Mouse (Mus musculus) C2C12 (cell line): ENCODE results near the gene Wdfy3. TPM values are rescaled to one million over a fixed set of nuclear protein-coding genes. Genes with fewer than 3 reads are reported as not detected.

ENCODE experiments used
- H3K27me3 ChIP-seq: one replicate; pipeline ENCODE4 v1.6.1; 2011; ENCODE audit not compliant: control insufficient read depth, insufficient read depth, insufficient read length
- H3K36me3 ChIP-seq: one replicate; pipeline ENCODE4 v1.6.1; 2011; ENCODE audit not compliant: control insufficient read depth, insufficient read depth
- H3K4me3 ChIP-seq: one replicate; pipeline ENCODE4 v1.5.1; 2011; ENCODE audit warnings: mild to moderate bottlenecking, control low read depth; ENCODE audit not compliant: poor library complexity, insufficient read depth, severe bottlenecking
- H3K79me2 ChIP-seq: one replicate; pipeline ENCODE4 v1.6.1; 2011; ENCODE audit not compliant: control insufficient read depth, insufficient read depth
- H3K79me3 ChIP-seq: one replicate; pipeline ENCODE4 v1.6.1; 2011; ENCODE audit warnings: low read depth, control low read depth
- H3ac ChIP-seq: one replicate; pipeline ENCODE3; 2011; ENCODE audit warnings: low read depth; ENCODE audit not compliant: control insufficient read depth, insufficient read length
- CEBPB ChIP-seq: IDR thresholded peaks from one replicate; pipeline ENCODE4 v1.6.1; 2011; ENCODE audit warnings: low read depth, mild to moderate bottlenecking, control low read depth, moderate library complexity
- CTCF ChIP-seq: IDR thresholded peaks from one replicate; pipeline ENCODE4 v1.5.1; 2011; ENCODE audit not compliant: control insufficient read depth, insufficient read depth, insufficient read length
- FOSL1 ChIP-seq: IDR thresholded peaks from one replicate; pipeline ENCODE4 v1.8.0; 2011; ENCODE audit warnings: mild to moderate bottlenecking, low read length; ENCODE audit not compliant: poor library complexity, insufficient read depth, severe bottlenecking
- MAX ChIP-seq: IDR thresholded peaks from one replicate; pipeline ENCODE4 v1.6.1; 2011; ENCODE audit warnings: mild to moderate bottlenecking, control low read depth
- MYOD1 ChIP-seq: IDR thresholded peaks from one replicate; pipeline ENCODE4 v1.6.1; 2011; ENCODE audit warnings: low read depth; ENCODE audit not compliant: control insufficient read depth, insufficient read length
- MYOG ChIP-seq: IDR thresholded peaks from one replicate; pipeline ENCODE4 v1.6.1; 2011; ENCODE audit not compliant: control insufficient read depth, insufficient read length; ENCODE audit errors: extremely low read depth
- USF1 ChIP-seq: IDR thresholded peaks from one replicate; pipeline ENCODE4 v1.6.1; 2011; ENCODE audit warnings: low read depth, mild to moderate bottlenecking, control low read depth, moderate library complexity
- polyA plus RNA-seq: library from polyadenylated mRNA; unstranded; fragments of >200 nt; fragmentation: generic; extraction: Trizol; gene quantifications from one replicate; pipeline ENCODE4 v1.2.1, GENCODE M21; 2012; ENCODE audit warnings: missing spikeins

Wdfy3 gene
- polyA plus RNA-seq, 1 experiment: 10.7 TPM

DNA sequence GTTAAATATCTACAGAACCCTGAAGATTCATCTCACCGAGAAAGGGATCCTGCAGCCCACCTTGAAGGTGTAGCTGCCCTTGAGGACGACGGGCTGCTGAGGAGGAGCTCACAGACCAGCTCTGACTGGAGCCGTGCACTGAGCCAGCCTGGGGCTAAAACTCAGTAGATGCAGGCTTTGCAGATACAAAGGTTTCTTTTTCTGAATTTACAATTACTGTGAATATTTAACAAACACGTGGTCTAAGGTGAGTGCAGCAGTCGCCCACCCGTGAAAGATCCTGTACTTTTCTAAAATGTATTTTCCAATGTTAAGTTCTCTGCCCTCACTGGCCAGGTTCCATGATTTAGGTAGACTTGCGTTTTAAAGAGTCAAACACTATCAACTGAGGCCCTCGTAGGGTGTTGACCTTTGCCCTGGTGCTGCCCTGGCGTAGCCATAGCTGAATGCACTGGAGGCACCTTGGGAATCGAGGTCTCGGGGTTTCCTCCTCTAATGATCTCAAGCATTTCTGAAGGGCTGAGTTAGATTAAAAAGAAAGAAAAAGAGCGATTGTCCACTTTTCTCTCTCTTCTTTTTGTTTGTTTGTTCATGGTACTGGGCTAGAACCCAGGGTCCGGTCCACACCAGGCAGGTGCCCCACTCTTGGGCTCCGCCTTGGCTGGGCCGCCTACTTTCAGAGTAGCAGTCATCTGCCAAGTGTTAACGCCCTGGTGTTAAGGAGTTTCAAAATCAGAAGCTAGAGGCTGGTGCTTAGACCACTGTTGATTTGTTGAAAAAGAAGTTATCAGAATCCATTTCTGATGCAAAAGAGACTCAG, 248.0 kb downstream of the Wdfy3 start:
- Histone ChIP-seq H3K27me3 (peaks cover 15% of the 10 kb centered on the region), H3K4me3 (no peak overlapping the region), H3ac (no peak overlapping the region), H3K36me3 (no peaks in the 10 kb centered on the region), H3K79me3 (no peaks in the 10 kb centered on the region), H3K79me2 (no peaks in the 10 kb centered on the region)
- TF ChIP-seq FOSL1: no peak
- no peak for TF ChIP-seq USF1
- no peak for TF ChIP-seq CEBPB
- no peak for TF ChIP-seq MYOD1
- TF ChIP-seq MAX: no peak
- no peak for TF ChIP-seq CTCF
- TF ChIP-seq MYOG: no peak

DNA sequence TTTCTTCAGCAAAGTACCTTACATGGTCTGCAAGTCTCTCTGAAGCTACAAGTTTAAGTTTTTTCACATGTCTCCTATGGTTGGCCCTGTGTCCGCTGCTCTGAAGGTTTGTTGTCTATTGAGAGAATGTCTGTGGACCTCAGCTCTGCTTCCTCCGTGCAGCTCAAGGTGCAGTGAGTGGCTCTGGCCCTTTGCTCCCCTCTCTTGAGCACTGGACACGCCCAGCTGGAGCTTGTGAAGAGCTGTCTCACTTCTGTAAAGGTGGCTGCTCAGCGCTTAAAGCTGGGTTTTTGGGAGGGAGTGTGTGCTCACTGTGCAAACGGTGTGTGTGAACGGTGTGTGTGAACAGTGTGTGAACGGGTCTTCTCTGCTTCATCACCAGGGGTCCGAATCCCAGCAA, 248.7 kb downstream of the Wdfy3 start:
- no peak overlapping the region for H3ac ChIP-seq
- H3K79me2 ChIP-seq: no peaks in the 10 kb centered on the region
- no peak overlapping the region for H3K4me3 ChIP-seq
- H3K79me3 ChIP-seq: no peaks in the 10 kb centered on the region
- no peaks in the 10 kb centered on the region for H3K36me3 ChIP-seq
- H3K27me3 ChIP-seq: peaks cover 18% of the 10 kb centered on the region
- TF ChIP-seq CEBPB: no peak
- TF ChIP-seq USF1: no peak
- TF ChIP-seq MYOG: no peak
- no peak for TF ChIP-seq MAX
- TF ChIP-seq MYOD1: no peak
- TF ChIP-seq CTCF: no peak
- TF ChIP-seq FOSL1: no peak

DNA sequence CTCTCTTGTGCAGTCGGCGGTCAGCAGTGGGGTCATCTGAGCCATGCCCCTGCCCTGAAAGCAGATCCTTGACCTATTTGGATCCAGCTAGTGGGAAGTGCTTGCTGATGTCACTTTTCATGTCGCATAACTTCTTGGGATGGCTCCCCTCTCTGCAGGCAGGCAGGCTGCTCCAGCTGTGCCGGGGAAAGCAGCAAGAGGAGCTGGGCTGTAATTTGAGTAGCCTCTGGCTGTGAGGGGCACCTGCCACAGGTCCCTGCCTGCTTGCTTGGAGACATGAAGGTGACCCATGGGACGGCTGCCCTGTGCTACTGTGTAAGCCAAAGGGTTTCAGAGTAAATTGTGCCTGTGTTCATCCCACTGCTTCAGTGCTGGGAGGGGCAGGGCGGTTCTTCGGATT, 249.9 kb downstream of the Wdfy3 start:
- no peak overlapping the region for H3K4me3 ChIP-seq
- H3K36me3 ChIP-seq: no peaks in the 10 kb centered on the region
- TF ChIP-seq MYOD1 (no peak), CTCF (no peak), USF1 (no peak), FOSL1 (no peak), CEBPB (no peak), MYOG (no peak), MAX (no peak)
- H3K27me3 ChIP-seq: peaks cover 17% of the 10 kb centered on the region
- H3ac ChIP-seq: no peak overlapping the region
- no peaks in the 10 kb centered on the region for H3K79me3 ChIP-seq
- no peaks in the 10 kb centered on the region for H3K79me2 ChIP-seq

DNA sequence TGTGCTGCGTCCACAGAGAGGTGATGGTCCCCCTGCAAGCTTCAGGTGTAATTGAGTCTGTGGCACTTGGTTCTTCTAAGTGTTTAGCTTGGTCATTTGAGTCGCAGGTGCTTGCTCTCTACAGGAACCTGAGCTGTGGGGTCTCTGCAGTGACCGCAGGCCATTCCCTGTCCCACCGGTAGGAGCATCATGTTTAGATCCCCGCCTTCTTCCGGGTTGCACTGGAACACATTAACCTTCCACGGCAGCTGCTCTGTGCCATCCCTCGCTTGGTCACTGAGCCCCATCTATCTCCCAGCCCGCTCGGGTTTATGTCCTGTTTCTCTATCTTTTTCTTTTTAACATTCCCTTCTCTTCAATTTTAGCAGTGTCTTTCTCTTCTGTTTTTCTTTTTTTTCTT, 250.5 kb downstream of the Wdfy3 start:
- H3ac ChIP-seq: no peak overlapping the region
- H3K36me3 ChIP-seq: no peaks in the 10 kb centered on the region
- no peak for TF ChIP-seq CEBPB
- no peaks in the 10 kb centered on the region for H3K79me3 ChIP-seq
- H3K27me3 ChIP-seq: peaks cover 17% of the 10 kb centered on the region
- no peak overlapping the region for H3K4me3 ChIP-seq
- H3K79me2 ChIP-seq: no peaks in the 10 kb centered on the region

DNA sequence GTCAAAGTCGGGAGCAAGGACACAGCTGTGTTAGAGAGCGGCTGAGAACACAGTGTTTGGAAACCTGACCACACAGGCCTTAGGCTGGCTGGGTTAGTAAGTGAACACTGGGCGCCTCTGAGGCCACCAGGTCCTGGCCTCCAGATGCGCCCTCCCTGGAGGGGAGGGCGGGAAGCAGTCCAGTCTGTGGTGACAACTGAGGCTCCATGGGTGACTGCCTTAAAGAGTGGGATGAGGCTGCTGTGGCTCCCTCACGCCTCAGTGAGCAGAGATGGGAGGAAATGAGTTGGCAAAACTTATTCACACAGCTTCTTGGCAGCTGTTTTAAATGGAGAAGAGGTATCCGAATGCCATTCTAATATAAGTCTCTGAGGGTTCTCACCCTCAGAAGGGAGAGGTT, 252.9 kb downstream of the Wdfy3 start:
- no peaks in the 10 kb centered on the region for H3K79me3 ChIP-seq
- H3ac ChIP-seq: no peak overlapping the region
- no peaks in the 10 kb centered on the region for H3K36me3 ChIP-seq
- no peak overlapping the region for H3K4me3 ChIP-seq
- peaks cover 29% of the 10 kb centered on the region for H3K27me3 ChIP-seq
- H3K79me2 ChIP-seq: no peaks in the 10 kb centered on the region
- TF ChIP-seq CTCF: no peak
- TF ChIP-seq MAX: no peak
- no peak for TF ChIP-seq MYOD1
- no peak for TF ChIP-seq FOSL1
- TF ChIP-seq USF1: no peak
- TF ChIP-seq MYOG: no peak
- TF ChIP-seq CEBPB: no peak
